Mouse (Mus musculus): ENCODE results near the gene Aurkaip1. TPM values are rescaled to one million over a fixed set of nuclear protein-coding genes. Genes with fewer than 3 reads are reported as not detected.
A peak's percentile ranks its signal among the peaks of the same experiment; 100 is the strongest.

Aurkaip1 gene
- total RNA-seq, 2 experiments from 2014 or later: 149 to 159 TPM

GRCm38 (mm10) chr4:155821025-155821424 lies 10.0 kb upstream of the Aurkaip1 start:
- 0 out of 2 replicates have a peak, but pooled peaks have one; percentile 22 for ATAC-seq (replicated peaks; ENCODE audit: poor library complexity, severe bottlenecking)

- ATAC-seq (replicated peaks; ENCODE audit: poor library complexity, severe bottlenecking): no peak
Observed at GRCm38 (mm10) chr4:155823443-155823842, 7.6 kb upstream of the Aurkaip1 start.

GRCm38 (mm10) chr4:155829866-155830265 lies 1.2 kb upstream of the Aurkaip1 start:
- no peak for ATAC-seq (replicated peaks; ENCODE audit: poor library complexity, severe bottlenecking)

GRCm38 (mm10) chr4:155830596-155830995 lies 476 bp upstream of the Aurkaip1 start:
- no peak for ATAC-seq (replicated peaks; ENCODE audit: poor library complexity, severe bottlenecking)

GRCm38 (mm10) chr4:155831831-155832230 lies 759 bp downstream of the Aurkaip1 start:
- ATAC-seq (replicated peaks; ENCODE audit: poor library complexity, severe bottlenecking): no peak; the same call in 1 of the 2 replicates

GRCm38 (mm10) chr4:155832321-155832720 lies 1.2 kb downstream of the Aurkaip1 start:
- no peak for ATAC-seq (replicated peaks; ENCODE audit: poor library complexity, severe bottlenecking)

- ATAC-seq (replicated peaks; ENCODE audit: poor library complexity, severe bottlenecking): 0 out of 2 replicates have a peak, but pooled peaks have one; percentile 8
Observed at GRCm38 (mm10) chr4:155833234-155833633, 2.2 kb downstream of the Aurkaip1 start.

GRCm38 (mm10) chr4:155833836-155834235 lies 2.8 kb downstream of the Aurkaip1 start:
- peak; percentile 42 for ATAC-seq (replicated peaks; ENCODE audit: poor library complexity, severe bottlenecking)

GRCm38 (mm10) chr4:155837404-155838010 lies 6.4 kb downstream of the Aurkaip1 start:
- ATAC-seq (replicated peaks; ENCODE audit: poor library complexity, severe bottlenecking): peak; percentile 36

GRCm38 (mm10) chr4:155838187-155839153 lies 7.4 kb downstream of the Aurkaip1 start:
- no peak for ATAC-seq (replicated peaks; ENCODE audit: poor library complexity, severe bottlenecking)

GRCm38 (mm10) chr4:155839483-155839910 lies 8.4 kb downstream of the Aurkaip1 start, which contains the start of gene Mxra8:
TSS of gene Mxra8 (plus strand) at chr4:155839680.
- no peak for ATAC-seq (replicated peaks; ENCODE audit: poor library complexity, severe bottlenecking)

- no peak for ATAC-seq (replicated peaks; ENCODE audit: poor library complexity, severe bottlenecking)
Observed at GRCm38 (mm10) chr4:155840076-155841002, 9.3 kb downstream of the Aurkaip1 start.

GRCm38 (mm10) chr4:155841003-155841454 lies 10.0 kb downstream of the Aurkaip1 start:
- peak; percentile 65 for ATAC-seq (replicated peaks; ENCODE audit: poor library complexity, severe bottlenecking)

- 0 out of 2 replicates have a peak, but pooled peaks have one; percentile 1 for ATAC-seq (replicated peaks; ENCODE audit: poor library complexity, severe bottlenecking)
Observed at GRCm38 (mm10) chr4:155841651-155842270, 10.7 kb downstream of the Aurkaip1 start.

GRCm38 (mm10) chr4:155843231-155843630 lies 12.2 kb downstream of the Aurkaip1 start:
- ATAC-seq (replicated peaks; ENCODE audit: poor library complexity, severe bottlenecking): no peak

- ATAC-seq (replicated peaks; ENCODE audit: poor library complexity, severe bottlenecking): peak; percentile 75
Observed at GRCm38 (mm10) chr4:155846871-155847578, 16.0 kb downstream of the Aurkaip1 start, which contains the start of gene Dvl1. TSS of gene Dvl1 (plus strand) at chr4:155847402.

- peak; percentile 23 for ATAC-seq (replicated peaks; ENCODE audit: poor library complexity, severe bottlenecking)
Observed at GRCm38 (mm10) chr4:155847591-155848352, 16.7 kb downstream of the Aurkaip1 start.

Measured in granulocyte monocyte progenitor cell, adult 5-6 weeks (primary cell).